Mouse (Mus musculus) hindbrain, embryonic 16.5 days (tissue): ENCODE data around the gene Arv1. TPM values are rescaled to one million over a fixed set of nuclear protein-coding genes. Genes with fewer than 3 reads are reported as not detected.

ENCODE experiments used
- ATAC-seq: fragments of 200-750 bp; cut with Nextera tagmentation; 2 replicates; pipeline ENCODE4 v1.8.0; 2017; ENCODE audit warnings: moderate TSS enrichment, moderate library complexity
- H3K27ac ChIP-seq: fragments of 300-500 bp; sonication (generic); 2 replicates; pipeline ENCODE4 v1.5.1; 2014; ENCODE audit warnings: low read depth, mild to moderate bottlenecking, control low read depth, low read length, moderate library complexity
- H3K27me3 ChIP-seq: fragments of 300-500 bp; sonication (generic); replicated peaks from 2 replicates; pipeline ENCODE4 v1.6.1; 2014; ENCODE audit warnings: low read length; ENCODE audit not compliant: control insufficient read depth, insufficient read depth
- H3K36me3 ChIP-seq: fragments of 300-500 bp; sonication (generic); 2 replicates; pipeline ENCODE4 v1.6.1; 2014; ENCODE audit warnings: mild to moderate bottlenecking, low read length, moderate library complexity, mixed read lengths; ENCODE audit not compliant: control insufficient read depth, insufficient read depth
- H3K4me1 ChIP-seq: fragments of 300-500 bp; sonication (generic); 2 replicates; pipeline ENCODE4 v1.6.1; 2014; ENCODE audit warnings: low read depth, low read length; ENCODE audit not compliant: control insufficient read depth, insufficient read depth
- H3K4me2 ChIP-seq: fragments of 300-500 bp; sonication (generic); 2 replicates; pipeline ENCODE4 v1.6.1; 2014; ENCODE audit warnings: mild to moderate bottlenecking, low read length, control low read depth, moderate library complexity
- H3K4me3 ChIP-seq: fragments of 300-500 bp; sonication (generic); 2 replicates; pipeline ENCODE4 v1.5.1; 2014; ENCODE audit warnings: mild to moderate bottlenecking, low read length, control low read depth, moderate library complexity
- H3K9ac ChIP-seq: fragments of 300-500 bp; sonication (generic); 2 replicates; pipeline ENCODE4 v1.6.1; 2014; ENCODE audit warnings: low read depth, mild to moderate bottlenecking, control low read depth, low read length, moderate library complexity
- H3K9me3 ChIP-seq: fragments of 300-500 bp; sonication (generic); 2 replicates; pipeline ENCODE4 v1.6.1; 2014; ENCODE audit warnings: mild to moderate bottlenecking, low read length, moderate library complexity; ENCODE audit not compliant: control insufficient read depth
- WGBS: fragments of 180-500 bp; shearing (Covaris S2); extraction: QIAGEN DNeasy Blood & Tissue Kit; methylation state at CpG from one replicate; pipeline ENCODE4 v1.1.7; 2014; 5-methylcytosine and 5-hydroxymethylcytosine counted together
- polyA plus RNA-seq: library from polyadenylated mRNA; unstranded; fragments of >200 nt; fragmentation: Nextera tagmentation; extraction: Ambion mirVana; gene quantifications from 2 replicates; pipeline ENCODE4 v1.2.1, GENCODE M21; 2015

The Arv1 gene
- polyA plus RNA-seq, 1 experiment from 2014 or later, result 32.1 TPM

- WGBS, result 75% methylated on average over 2 of the region's 2 CpGs
- peak; percentile 63; the same call in 1 of the 2 replicates for ATAC-seq
- H3K4me2 ChIP-seq, result no peak overlapping the region
- no peaks in the 10 kb centered on the region for H3K36me3 ChIP-seq
- H3K27ac ChIP-seq, result peak overlapping the region; percentile 51
- no peak overlapping the region for H3K4me3 ChIP-seq
- no peaks in the 10 kb centered on the region for H3K9me3 ChIP-seq
- H3K4me1 ChIP-seq, result no peaks in the 10 kb centered on the region
- no peak overlapping the region for H3K9ac ChIP-seq
- no peaks in the 10 kb centered on the region for H3K27me3 ChIP-seq
These were observed 50.5 kb downstream of the Arv1 start for GRCm38 (mm10) chr8:124772389-124772788.

DNA sequence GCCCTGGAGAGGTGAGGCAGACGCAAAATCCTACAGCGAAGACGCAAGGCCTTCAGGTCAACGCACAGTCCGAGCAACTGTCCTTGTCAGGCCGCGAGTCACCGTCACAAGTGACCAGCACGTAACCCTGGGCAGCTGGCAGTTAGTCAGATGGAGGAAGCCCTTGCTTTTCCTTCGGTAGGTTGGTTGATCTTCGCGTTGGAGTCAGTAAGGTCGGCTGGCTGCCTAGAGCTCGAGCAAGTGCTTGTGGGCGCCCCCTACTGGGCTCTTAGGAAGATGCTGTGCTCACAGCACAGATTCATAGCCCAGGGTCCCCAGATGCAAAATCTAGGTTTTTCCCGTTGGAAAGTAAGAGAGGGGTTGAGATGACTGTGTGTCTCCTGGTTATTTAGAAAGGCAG lies 53.8 kb downstream of the Arv1 start:
- WGBS, result 17% methylated on average over 16 of the region's 16 CpGs

DNA sequence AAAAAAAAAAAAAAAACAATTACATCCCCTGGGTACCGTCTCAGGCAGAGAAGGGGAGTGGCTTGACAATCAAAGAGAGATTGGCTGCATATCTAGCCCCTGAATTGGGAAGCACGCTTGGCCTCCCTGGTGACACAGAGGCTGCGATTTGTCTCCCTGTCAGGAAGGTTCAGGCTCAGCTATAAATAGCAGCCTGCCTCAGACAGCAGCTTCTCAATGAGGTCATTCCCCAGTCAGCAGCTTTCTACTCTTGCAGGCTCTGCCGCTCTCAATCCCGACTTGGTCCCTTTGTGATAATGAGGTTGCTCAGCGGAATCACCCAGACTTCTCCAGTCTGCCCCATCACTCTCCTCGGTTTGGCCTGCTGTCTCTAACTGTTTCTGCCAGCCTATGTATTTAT lies 58.3 kb downstream of the Arv1 start:
- Histone ChIP-seq H3K36me3 (no peaks in the 10 kb centered on the region), H3K27ac (peak overlapping the region; percentile 70), H3K27me3 (no peaks in the 10 kb centered on the region), H3K4me2 (peak overlapping the region; percentile 22; the same call in 1 of the 2 replicates), H3K4me1 (peaks cover 11% of the 10 kb centered on the region), H3K9me3 (no peaks in the 10 kb centered on the region), H3K9ac (peak overlapping the region; percentile 28; the same call in 1 of the 2 replicates), H3K4me3 (no peak overlapping the region)
- WGBS, result 4% methylated on average over 7 of the region's 7 CpGs
- ATAC-seq, result peak; percentile 83

More for the DNA sequence above, 53.8 kb downstream of the Arv1 start:
- no peaks in the 10 kb centered on the region for H3K9me3 ChIP-seq
- no peak overlapping the region for H3K27ac ChIP-seq
- H3K4me2 ChIP-seq, result peak overlapping the region; percentile 45; the same call in 1 of the 2 replicates
- H3K9ac ChIP-seq, result no peak overlapping the region
- no peaks in the 10 kb centered on the region for H3K36me3 ChIP-seq
- H3K4me3 ChIP-seq, result no peak overlapping the region
- no peaks in the 10 kb centered on the region for H3K27me3 ChIP-seq
- no peak for ATAC-seq
- peaks cover 6% of the 10 kb centered on the region for H3K4me1 ChIP-seq

DNA sequence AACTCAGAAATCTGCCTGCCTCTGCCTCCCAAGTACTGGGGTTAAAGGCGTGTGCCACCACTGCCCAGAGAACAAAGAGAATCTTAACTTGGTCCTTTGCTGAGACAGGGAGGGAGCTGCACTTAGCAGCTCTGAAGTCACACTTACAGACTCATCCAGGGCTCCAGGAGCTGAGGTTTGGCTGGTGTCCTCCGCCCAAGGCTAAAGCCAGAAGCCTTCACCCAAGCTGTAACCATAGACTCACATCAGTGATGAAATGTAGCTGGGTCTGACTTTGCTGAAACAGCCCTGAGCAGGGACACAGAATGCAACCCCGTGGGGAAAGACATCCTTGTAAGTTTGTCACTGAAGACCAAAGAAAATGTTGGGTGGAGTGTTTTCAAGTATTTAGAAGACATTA lies 60.5 kb downstream of the Arv1 start:
- 76% methylated on average over 3 of the region's 3 CpGs for WGBS
- no peak overlapping the region for H3K4me2 ChIP-seq
- H3K4me3 ChIP-seq, result no peak overlapping the region
- no peaks in the 10 kb centered on the region for H3K9me3 ChIP-seq
- ATAC-seq, result no peak
- no peak overlapping the region for H3K27ac ChIP-seq
- peaks cover 11% of the 10 kb centered on the region for H3K4me1 ChIP-seq
- H3K27me3 ChIP-seq, result no peaks in the 10 kb centered on the region
- no peaks in the 10 kb centered on the region for H3K36me3 ChIP-seq
- H3K9ac ChIP-seq, result no peak overlapping the region

DNA sequence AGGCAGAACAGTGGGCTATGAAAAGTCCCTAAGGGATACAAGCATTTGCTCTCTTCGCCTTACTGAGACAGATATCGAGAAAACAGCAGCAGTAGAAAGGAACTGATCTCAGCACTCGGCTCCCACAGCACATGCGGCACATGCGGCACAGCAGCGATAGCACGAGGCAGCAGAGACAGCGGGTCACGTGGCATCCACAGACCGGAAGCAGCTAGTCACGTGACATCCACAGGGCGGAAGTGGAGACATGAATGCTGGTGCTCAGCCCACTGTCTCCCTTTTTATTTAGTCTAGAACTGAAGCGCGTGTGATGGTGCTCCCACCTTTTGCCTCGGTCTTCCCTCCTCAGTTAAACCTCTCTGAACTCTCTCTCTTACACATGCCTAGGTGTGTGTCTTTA lies 61.3 kb downstream of the Arv1 start:
- ATAC-seq, result no peak
- 87% methylated on average over 15 of the region's 15 CpGs for WGBS
- H3K4me1 ChIP-seq, result peaks cover 11% of the 10 kb centered on the region
- no peak overlapping the region for H3K4me3 ChIP-seq
- no peaks in the 10 kb centered on the region for H3K36me3 ChIP-seq
- H3K27ac ChIP-seq, result no peak overlapping the region
- H3K9me3 ChIP-seq, result no peaks in the 10 kb centered on the region
- H3K4me2 ChIP-seq, result no peak overlapping the region
- H3K27me3 ChIP-seq, result no peaks in the 10 kb centered on the region
- H3K9ac ChIP-seq, result no peak overlapping the region

Other genes with a start within 250 kb of the Arv1 start
- 30.3 and 34.5 TPM in 2 replicates for gene Cog2, start 201.4 kb upstream of the Arv1 start, polyA plus RNA-seq
- gene Agt, start 152.4 kb upstream of the Arv1 start, polyA plus RNA-seq, result 2.7 and 10.9 TPM in 2 replicates
- gene Capn9, start 146.0 kb upstream of the Arv1 start, polyA plus RNA-seq, result 0.15 and 0.34 TPM in 2 replicates
- 17.0 and 23.2 TPM in 2 replicates for gene 2310022B05Rik, start 58.8 kb upstream of the Arv1 start, polyA plus RNA-seq
- gene Ttc13, start 156 bp upstream of the Arv1 start, polyA plus RNA-seq, result 61.6 and 62.4 TPM in 2 replicates
- gene Fam89a, start 29.7 kb downstream of the Arv1 start, polyA plus RNA-seq, result 0.90 and 1.9 TPM in 2 replicates
- 25.9 and 27.0 TPM in 2 replicates for gene Trim67, start 71.0 kb downstream of the Arv1 start, polyA plus RNA-seq
- gene Gnpat, start 140.9 kb downstream of the Arv1 start, polyA plus RNA-seq, result 73.8 and 79.9 TPM in 2 replicates
- gene 2810004N23Rik, start 141.0 kb downstream of the Arv1 start, polyA plus RNA-seq, result 21.5 and 25.5 TPM in 2 replicates
- 11.7 and 14.8 TPM in 2 replicates for gene Exoc8, start 175.6 kb downstream of the Arv1 start, polyA plus RNA-seq
- gene Sprtn, start 175.7 kb downstream of the Arv1 start, polyA plus RNA-seq, result 5.9 and 8.1 TPM in 2 replicates
- 14.3 and 14.8 TPM in 2 replicates for gene Egln1, start 227.2 kb downstream of the Arv1 start, polyA plus RNA-seq